In the genomic region with DNA sequence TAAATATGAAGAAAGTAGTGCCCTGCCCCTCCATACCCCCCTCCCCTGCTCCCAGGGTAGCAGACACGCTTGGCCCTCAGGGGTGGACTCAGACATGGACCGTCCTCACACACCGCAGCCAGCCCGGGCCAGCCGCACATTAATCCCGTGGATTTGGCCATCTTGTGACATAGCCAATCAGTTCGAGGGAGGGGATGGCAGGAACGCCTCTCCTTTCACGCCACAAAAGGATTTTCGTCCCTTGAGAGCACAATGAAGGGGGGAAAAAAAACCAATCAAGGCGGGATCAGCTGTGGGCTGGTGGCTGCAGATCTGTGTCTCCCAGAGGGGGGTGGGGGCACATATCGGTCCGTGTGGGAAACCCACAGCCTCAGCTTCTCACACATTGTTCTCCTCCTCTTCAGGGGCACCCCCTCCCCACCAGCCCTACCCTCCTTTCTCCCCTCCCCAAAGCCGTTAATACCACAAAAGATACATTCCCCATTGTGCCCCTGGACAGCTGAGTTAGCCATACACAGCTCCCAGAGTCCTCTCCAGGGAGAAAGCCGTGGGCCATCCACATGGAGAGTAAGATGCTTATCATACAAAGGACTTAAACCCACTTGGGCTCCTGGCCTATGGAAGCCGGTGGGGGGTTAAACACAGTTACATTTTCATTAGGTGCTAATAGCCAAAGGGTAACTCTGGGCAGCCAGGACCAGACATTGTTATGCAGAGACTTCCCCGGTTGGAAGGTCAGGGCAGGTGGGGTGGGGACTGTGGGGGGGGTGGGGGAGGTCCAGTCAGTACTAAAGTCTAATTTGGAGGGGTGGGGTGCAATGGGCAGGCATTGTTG, we compare ENCODE assay signal across 8 mouse cellular contexts.
A peak's percentile ranks its signal among the peaks of the same experiment; 100 is the strongest.
DNase-seq lines count a peak whose midpoint lies in the region; ATAC-seq and TF ChIP-seq lines count a peak whose summit lies in the region.

No protein-coding gene starts in this region.

- no peak for TF ChIP-seq CTCF in lung, postnatal 0 days (IDR thresholded peaks at IDR 0.05)

- H3K4me2 ChIP-seq in lung, postnatal 0 days (replicated peaks; ENCODE audit: low read depth, low read length) = no peak overlapping the region; the same call in 1 of the 2 replicates
- peak overlapping the region; percentile 40 for H3K4me2 ChIP-seq in stomach, embryonic 15.5 days

- no peak for TF ChIP-seq EP300 in lung, postnatal 0 days (IDR thresholded peaks at IDR 0.05)

- no peaks in the 10 kb centered on the region for H3K4me1 ChIP-seq in lung, postnatal 0 days (ENCODE audit: insufficient read depth, low read depth, low read length)
- peaks cover 45% of the 10 kb centered on the region for H3K4me1 ChIP-seq in limb, embryonic 10.5 days
- peaks cover 7% of the 10 kb centered on the region; the same call in 1 of the 2 replicates for H3K4me1 ChIP-seq in stomach, embryonic 15.5 days

- ATAC-seq in lung, postnatal 0 days = peak; percentile 32; the same call in 1 of the 2 replicates
- ATAC-seq in stomach, embryonic 15.5 days (ENCODE audit: insufficient read depth, low FRiP score, low read depth) = no peak

- H3K9ac ChIP-seq in lung, postnatal 0 days (replicated peaks; ENCODE audit: low read depth) = no peak overlapping the region
- H3K9ac ChIP-seq in stomach, embryonic 15.5 days = no peak overlapping the region

- no peaks in the 10 kb centered on the region for H3K9me3 ChIP-seq in lung, postnatal 0 days (ENCODE audit: low read length)
- H3K9me3 ChIP-seq in limb, embryonic 10.5 days (replicated peaks) = no peaks in the 10 kb centered on the region
- no peaks in the 10 kb centered on the region for H3K9me3 ChIP-seq in stomach, embryonic 15.5 days

- peak; percentile 10 to 15 for DNase-seq in cerebellum, postnatal 14 days
- DNase-seq in cerebellum, adult 9-10 months = no peak
- DNase-seq in lung, postnatal 0 days (ENCODE audit: low spot score) = no peak
- DNase-seq in lung, postnatal 14 days = no peak
- DNase-seq in limb, embryonic 10.5 days (ENCODE audit: low spot score) = peak; percentile 61
- DNase-seq in layer of hippocampus, adult 9-11 months = no peak
- no peak for DNase-seq in gastrocnemius, postnatal 4 days (ENCODE audit: low spot score in 2 of 2)

- 14% methylated on average over 16 of the region's 17 CpGs for WGBS in lung, postnatal 0 days
- WGBS in limb, embryonic 10.5 days = 6% methylated on average over 17 of the region's 17 CpGs
- WGBS in stomach, embryonic 15.5 days = 7% methylated on average over 17 of the region's 17 CpGs

- no peak overlapping the region for H3K27ac ChIP-seq in lung, postnatal 0 days (ENCODE audit: low read length)
- peak overlapping the region; percentile 83 for H3K27ac ChIP-seq in limb, embryonic 10.5 days
- no peak overlapping the region for H3K27ac ChIP-seq in stomach, embryonic 15.5 days

- no peak overlapping the region for H3K4me3 ChIP-seq in lung, postnatal 0 days (ENCODE audit: low read depth, low read length)
- H3K4me3 ChIP-seq in limb, embryonic 10.5 days = peak overlapping the region; percentile 42
- H3K4me3 ChIP-seq in stomach, embryonic 15.5 days (replicated peaks) = peak overlapping the region; percentile 11; the same call in 1 of the 2 replicates

- no peaks in the 10 kb centered on the region for H3K27me3 ChIP-seq in lung, postnatal 0 days (replicated peaks; ENCODE audit: insufficient read depth, low read length)
- H3K27me3 ChIP-seq in limb, embryonic 10.5 days (ENCODE audit: low read depth, poor library complexity, severe bottlenecking) = peaks cover 28% of the 10 kb centered on the region
- H3K27me3 ChIP-seq in stomach, embryonic 15.5 days (replicated peaks) = no peaks in the 10 kb centered on the region

- no peaks in the 10 kb centered on the region for H3K36me3 ChIP-seq in lung, postnatal 0 days (ENCODE audit: insufficient read depth, low read length)
- H3K36me3 ChIP-seq in limb, embryonic 10.5 days = no peaks in the 10 kb centered on the region
- no peaks in the 10 kb centered on the region for H3K36me3 ChIP-seq in stomach, embryonic 15.5 days

Comparison
In these comparisons a context has a peak if more than half of its experiments do, and no peak if none do; other contexts are left out.
1. DNase-seq: peak in cerebellum, postnatal 14 days (2 of 2) and limb, embryonic 10.5 days (single experiment); none in cerebellum, adult 9-10 months (single experiment), lung, postnatal 0 days (single experiment), lung, postnatal 14 days (single experiment), layer of hippocampus, adult 9-11 months (single experiment) and gastrocnemius, postnatal 4 days (0 of 2).